Mouse (Mus musculus) midbrain, postnatal 0 days (tissue): ENCODE measurements around the gene Cacna2d2. TPM values are rescaled to one million over a fixed set of nuclear protein-coding genes. Genes with fewer than 3 reads are reported as not detected.

Experiments used
- ATAC-seq: fragments of 200-750 bp; cut with Nextera tagmentation; 2 replicates; pipeline ENCODE4 v1.8.0; 2017; ENCODE audit warnings: moderate number of reproducible peaks, mild to moderate bottlenecking, moderate TSS enrichment, moderate library complexity; ENCODE audit not compliant: low FRiP score
- DNase-seq: peaks from one replicate; pipeline ENCODE4 v3.0.0-alpha.2; 2015; ENCODE audit warnings: low spot score
- H3K27ac ChIP-seq: fragments of 300-500 bp; sonication (generic); 2 replicates; pipeline ENCODE4 v1.5.1; 2014; ENCODE audit warnings: low read depth, mild to moderate bottlenecking, low read length, mixed read lengths
- H3K27me3 ChIP-seq: fragments of 300-500 bp; sonication (generic); 2 replicates; pipeline ENCODE4 v1.6.1; 2014; ENCODE audit warnings: low read length, control low read depth, mixed read lengths; ENCODE audit not compliant: insufficient read depth
- H3K36me3 ChIP-seq: fragments of 300-500 bp; sonication (generic); 2 replicates; pipeline ENCODE4 v1.6.1; 2014; ENCODE audit warnings: low read length, control low read depth, mixed read lengths; ENCODE audit not compliant: insufficient read depth
- H3K4me1 ChIP-seq: fragments of 300-500 bp; sonication (generic); 2 replicates; pipeline ENCODE4 v1.6.1; 2014; ENCODE audit warnings: mild to moderate bottlenecking, control low read depth, antibody characterized with exemption, low read length, mixed read lengths; ENCODE audit not compliant: insufficient read depth
- H3K4me2 ChIP-seq: fragments of 300-500 bp; sonication (generic); 2 replicates; pipeline ENCODE4 v1.6.1; 2014; ENCODE audit warnings: low read depth, mild to moderate bottlenecking, low read length, mixed read lengths; ENCODE audit not compliant: poor library complexity, severe bottlenecking
- H3K4me3 ChIP-seq: fragments of 300-500 bp; sonication (generic); 2 replicates; pipeline ENCODE4 v1.5.1; 2014; ENCODE audit warnings: low read depth, mild to moderate bottlenecking, low read length, moderate library complexity
- H3K9ac ChIP-seq: fragments of 300-500 bp; sonication (generic); replicated peaks from 2 replicates; pipeline ENCODE4 v1.6.1; 2014; ENCODE audit warnings: mild to moderate bottlenecking, low read length, moderate library complexity, mixed read lengths; ENCODE audit not compliant: poor library complexity, severe bottlenecking
- H3K9me3 ChIP-seq: fragments of 300-500 bp; sonication (generic); 2 replicates; pipeline ENCODE4 v1.6.1; 2016; ENCODE audit warnings: low read length, control low read depth
- CTCF ChIP-seq: IDR thresholded peaks from 2 replicates; pipeline ENCODE4 v1.5.1; 2016; ENCODE audit warnings: antibody characterized with exemption, mild to moderate bottlenecking
- WGBS: fragments of 180-500 bp; shearing (Covaris S2); extraction: QIAGEN DNeasy Blood & Tissue Kit; methylation state at CpG from one replicate; pipeline ENCODE4 v1.1.7; 2014; 5-methylcytosine and 5-hydroxymethylcytosine counted together
- polyA plus RNA-seq: library from polyadenylated mRNA; unstranded; fragments of >200 nt; fragmentation: Nextera tagmentation; extraction: Ambion mirVana; gene quantifications from 2 replicates; pipeline ENCODE4 v1.2.1, GENCODE M21; 2015
- total RNA-seq: library from RNA; depleted of rRNA; stranded (reverse); fragments of >200 nt; gene quantifications from 2 replicates; pipeline ENCODE4 v1.2.3, GENCODE M21; 2014

The Cacna2d2 gene
- total and polyA plus RNA-seq, 2 experiments from 2014 or later = 9.0 to 191 TPM

DNA sequence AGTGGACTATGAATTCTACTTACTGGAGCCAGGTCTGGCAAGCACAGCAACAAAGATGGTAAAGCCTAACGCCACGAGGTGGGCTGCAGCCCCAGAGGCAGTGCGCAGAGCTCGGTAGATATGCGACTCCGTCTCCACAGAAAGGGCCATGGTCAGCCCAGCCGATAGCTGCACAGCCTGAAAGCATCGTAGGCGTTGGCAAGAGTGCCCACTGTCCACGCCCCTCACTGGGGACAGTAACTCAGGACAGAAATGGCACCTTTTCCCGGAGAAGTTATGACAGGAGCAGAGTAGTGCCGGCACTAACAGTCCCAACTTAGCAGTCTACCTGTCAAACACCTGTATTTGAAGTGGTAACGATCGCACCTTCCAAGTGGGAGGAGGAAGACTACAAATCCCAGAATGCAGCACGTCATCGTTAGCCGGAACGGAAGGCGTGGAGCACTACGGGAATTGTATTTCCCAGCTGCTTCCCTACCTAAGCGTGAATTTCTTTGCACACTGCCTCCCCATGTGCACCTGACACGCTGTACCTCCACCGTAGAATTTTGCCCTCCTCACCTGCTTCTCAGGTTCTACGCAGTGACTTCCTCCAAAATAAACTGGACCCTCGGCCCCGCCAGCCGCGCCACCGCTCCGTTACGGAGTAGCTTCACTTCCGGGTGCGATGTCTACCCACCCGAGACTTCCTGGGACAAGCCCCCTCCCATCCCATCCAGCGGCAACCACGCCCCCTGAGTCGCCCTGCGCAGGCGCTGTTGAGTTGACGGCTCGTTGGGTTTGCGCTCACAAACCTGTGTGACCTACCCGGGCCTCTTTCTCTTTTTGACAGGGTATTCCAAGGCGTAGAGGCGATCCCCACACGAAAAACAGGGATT lies 142.3 kb downstream of the Cacna2d2 start, which contains the start of the genes Cyb561d2 and Nprl2:
Gene Cyb561d2 (minus strand): TSS at position 720 of the 878 bp plus-strand sequence.
Gene Nprl2 (plus strand): TSS at position 753 of the 878 bp plus-strand sequence.
- under 1% methylated on average over 46 of the region's 46 CpGs for WGBS
- H3K36me3 ChIP-seq = peaks cover 43% of the 10 kb centered on the region
- peak within 1 kb of the TSS; percentile 67 for H3K27ac ChIP-seq
- no peak; the same call in 1 of the 2 replicates for TF ChIP-seq CTCF
- peaks cover 11% of the 10 kb centered on the region for H3K4me1 ChIP-seq
- H3K9ac ChIP-seq = peak within 1 kb of the TSS; percentile 58
- no peaks in the 10 kb centered on the region for H3K27me3 ChIP-seq
- no peaks in the 10 kb centered on the region for H3K9me3 ChIP-seq
- H3K4me2 ChIP-seq = peak within 1 kb of the TSS; percentile 79
- DNase-seq (peak; percentile 95), ATAC-seq (peak; percentile 86)
- peak within 1 kb of the TSS; percentile 56 for H3K4me3 ChIP-seq

DNA sequence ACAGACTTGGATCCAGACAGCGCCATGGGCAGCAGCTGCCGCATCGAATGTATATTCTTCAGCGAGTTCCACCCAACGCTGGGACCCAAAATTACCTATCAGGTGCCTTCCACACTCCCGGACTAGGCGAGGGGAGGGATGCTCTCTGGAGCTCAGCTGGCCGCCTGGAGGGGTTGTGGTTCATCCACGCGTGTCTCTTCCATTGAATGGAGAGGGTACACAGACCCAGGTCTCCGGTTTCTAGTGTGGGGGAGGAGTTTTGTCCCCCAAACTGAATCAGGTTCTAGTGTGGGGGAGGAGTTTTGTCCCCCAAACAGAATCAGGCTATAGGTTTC lies 142.9 kb downstream of the Cacna2d2 start:
- no peak for TF ChIP-seq CTCF
- H3K27me3 ChIP-seq = no peaks in the 10 kb centered on the region
- H3K27ac ChIP-seq = peak overlapping the region; percentile 67
- peak overlapping the region; percentile 58 for H3K9ac ChIP-seq
- ATAC-seq = peak; percentile 11; the same call in 1 of the 2 replicates
- WGBS = 3% methylated on average over 11 of the region's 11 CpGs
- peaks cover 14% of the 10 kb centered on the region; the same call in 1 of the 2 replicates for H3K4me1 ChIP-seq
- no peak for DNase-seq
- H3K9me3 ChIP-seq = no peaks in the 10 kb centered on the region
- H3K4me2 ChIP-seq = peak overlapping the region; percentile 79
- peaks cover 42% of the 10 kb centered on the region for H3K36me3 ChIP-seq
- peak overlapping the region; percentile 56 for H3K4me3 ChIP-seq

DNA sequence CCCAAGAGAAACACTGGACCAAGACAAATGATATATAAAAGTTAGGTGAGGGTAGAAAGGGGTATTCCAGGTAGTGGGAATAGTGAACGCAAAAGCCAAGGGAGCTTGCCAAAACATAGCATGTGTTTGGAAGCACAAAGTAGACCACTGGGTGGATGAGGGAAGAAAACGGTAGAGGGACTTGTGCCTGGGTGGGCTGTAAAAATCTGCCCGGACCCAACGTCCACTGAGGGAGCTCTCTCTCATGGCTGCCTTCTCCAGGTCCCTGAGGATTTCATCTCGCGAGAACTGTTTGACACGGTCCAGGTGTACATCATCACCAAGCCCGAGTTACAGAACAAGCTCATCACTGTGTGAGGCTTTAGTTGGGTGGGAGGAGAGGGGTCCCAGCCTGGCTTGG lies 143.3 kb downstream of the Cacna2d2 start:
- H3K4me2 ChIP-seq = peak overlapping the region; percentile 79
- no peaks in the 10 kb centered on the region for H3K9me3 ChIP-seq
- WGBS = 53% methylated on average over 8 of the region's 8 CpGs

DNA sequence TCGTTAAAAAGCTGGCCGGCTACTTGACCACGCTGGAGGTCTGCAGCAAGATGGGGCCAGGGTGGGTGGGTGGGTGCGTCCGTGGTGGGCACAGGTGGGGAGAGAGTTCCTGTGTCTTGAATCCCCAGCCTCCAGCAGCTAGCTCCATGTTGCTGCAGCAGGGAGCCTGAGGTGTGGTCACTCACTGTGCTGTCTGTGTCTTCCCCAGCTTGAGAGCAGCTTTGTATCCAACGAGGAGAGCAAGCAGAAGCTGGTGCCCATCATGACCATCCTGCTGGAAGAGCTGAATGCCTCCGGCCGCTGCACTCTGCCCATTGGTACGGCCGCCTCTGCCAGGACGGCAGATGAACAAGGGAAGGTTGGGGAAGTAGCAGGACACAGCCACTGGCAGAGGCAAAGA lies 143.9 kb downstream of the Cacna2d2 start:
- Histone ChIP-seq H3K36me3 (peaks cover 33% of the 10 kb centered on the region), H3K27ac (no peak overlapping the region), H3K4me1 (peaks cover 19% of the 10 kb centered on the region; the same call in 1 of the 2 replicates), H3K9ac (no peak overlapping the region), H3K9me3 (no peaks in the 10 kb centered on the region), H3K4me2 (no peak overlapping the region), H3K27me3 (no peaks in the 10 kb centered on the region), H3K4me3 (no peak overlapping the region)
- no peak for TF ChIP-seq CTCF
- DNase-seq (no peak), ATAC-seq (no peak)
- WGBS = 85% methylated on average over 11 of the region's 11 CpGs

More for the DNA sequence above, 143.3 kb downstream of the Cacna2d2 start:
- no peak for TF ChIP-seq CTCF
- ATAC-seq (no peak), DNase-seq (no peak)
- Histone ChIP-seq H3K4me1 (peaks cover 18% of the 10 kb centered on the region; the same call in 1 of the 2 replicates), H3K27ac (no peak overlapping the region), H3K27me3 (no peaks in the 10 kb centered on the region), H3K9ac (peak overlapping the region; percentile 58), H3K36me3 (peaks cover 38% of the 10 kb centered on the region), H3K4me3 (peak overlapping the region; percentile 56)

DNA sequence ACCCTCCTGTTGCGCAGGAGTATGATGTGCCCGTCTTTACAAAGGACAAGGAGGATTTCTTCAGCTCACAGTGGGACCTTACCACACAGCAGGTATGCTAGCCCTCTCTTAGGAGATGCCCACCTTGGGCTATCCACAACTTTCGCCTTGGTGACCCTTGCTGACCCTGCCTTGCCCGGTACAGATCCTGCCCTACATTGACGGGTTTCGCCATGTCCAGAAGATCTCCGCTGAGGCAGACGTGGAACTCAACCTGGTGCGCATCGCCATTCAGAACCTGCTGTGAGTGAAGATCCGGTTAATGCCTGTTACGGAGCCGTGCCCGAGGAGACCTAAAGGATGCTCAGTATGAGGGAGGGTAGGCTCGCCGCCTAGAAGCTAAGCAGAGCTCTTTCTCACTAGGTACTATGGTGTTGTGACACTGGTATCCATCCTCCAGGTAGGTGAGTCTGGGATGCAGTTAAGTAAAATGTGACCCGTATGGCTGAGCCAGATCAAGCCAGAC lies 144.8 kb downstream of the Cacna2d2 start:
- Histone ChIP-seq H3K27me3 (no peaks in the 10 kb centered on the region), H3K9ac (no peak overlapping the region), H3K9me3 (no peaks in the 10 kb centered on the region), H3K36me3 (peaks cover 23% of the 10 kb centered on the region), H3K4me1 (peaks cover 19% of the 10 kb centered on the region; the same call in 1 of the 2 replicates), H3K4me3 (no peak overlapping the region), H3K27ac (no peak overlapping the region), H3K4me2 (no peak overlapping the region)
- 94% methylated on average over 17 of the region's 17 CpGs for WGBS
- DNase-seq (no peak), ATAC-seq (no peak)
- TF ChIP-seq CTCF = no peak

DNA sequence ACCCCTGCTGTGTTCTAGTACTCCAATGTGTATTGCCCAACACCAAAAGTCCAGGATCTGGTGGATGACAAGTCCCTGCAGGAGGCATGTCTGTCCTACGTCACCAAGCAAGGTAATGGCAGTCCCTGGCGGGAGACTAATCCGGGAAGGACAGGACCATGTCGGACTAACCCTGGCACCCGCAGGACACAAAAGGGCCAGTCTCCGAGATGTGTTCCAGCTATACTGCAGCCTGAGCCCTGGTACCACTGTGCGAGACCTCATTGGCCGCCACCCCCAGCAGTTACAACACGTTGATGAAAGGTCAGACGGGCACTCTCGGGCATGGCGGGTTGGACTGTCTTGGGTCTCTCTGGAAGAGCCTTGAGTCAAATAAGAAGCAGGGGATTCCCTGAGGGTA lies 145.3 kb downstream of the Cacna2d2 start:
- Histone ChIP-seq H3K36me3 (peaks cover 18% of the 10 kb centered on the region), H3K27me3 (no peaks in the 10 kb centered on the region), H3K9me3 (no peaks in the 10 kb centered on the region), H3K27ac (no peak overlapping the region), H3K4me3 (no peak overlapping the region), H3K4me2 (no peak overlapping the region), H3K4me1 (peaks cover 19% of the 10 kb centered on the region; the same call in 1 of the 2 replicates), H3K9ac (no peak overlapping the region)
- TF ChIP-seq CTCF = no peak
- ATAC-seq (no peak), DNase-seq (no peak)
- 93% methylated on average over 12 of the region's 12 CpGs for WGBS
